Mouse (Mus musculus): ENCODE data around the gene Acbd6. TPM values are rescaled to one million over a fixed set of nuclear protein-coding genes. Genes with fewer than 3 reads are reported as not detected.

The Acbd6 gene
- polyA plus RNA-seq, 1 experiment from 2014 or later: 58.7 TPM

DNA sequence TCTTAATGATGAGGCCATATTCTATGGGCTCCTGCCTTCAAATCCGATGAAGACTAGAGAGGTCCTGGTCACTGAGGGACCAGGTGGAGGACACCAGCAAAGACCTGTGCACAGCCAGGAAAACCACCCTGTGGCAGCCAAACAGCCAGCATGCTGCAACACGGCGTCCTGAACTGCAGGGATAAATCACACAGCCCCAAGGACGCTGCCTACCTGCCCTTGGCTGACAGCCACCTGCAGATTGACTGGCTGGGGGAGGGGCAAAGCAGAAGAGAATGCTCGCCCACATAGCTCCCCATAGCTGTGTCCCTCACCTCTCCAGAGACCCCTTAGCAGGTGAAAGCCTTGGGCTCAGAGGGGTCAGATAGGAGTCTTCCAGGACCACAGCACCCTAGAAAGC lies 162.1 kb downstream of the Acbd6 start:
- H3K4me1 ChIP-seq (replicated peaks; ENCODE audit: control insufficient read depth, insufficient read depth, low read length): no peaks in the 10 kb centered on the region
- H3K9me3 ChIP-seq (ENCODE audit: control insufficient read depth, low read length): no peaks in the 10 kb centered on the region
- H3K27me3 ChIP-seq (ENCODE audit: control insufficient read depth, insufficient read depth, low read depth, low read length): peaks cover 2% of the 10 kb centered on the region; the same call in 1 of the 2 replicates
- H3K4me3 ChIP-seq (ENCODE audit: low read length): no peak overlapping the region
- H3K36me3 ChIP-seq (ENCODE audit: control insufficient read depth, insufficient read depth, low read length): no peaks in the 10 kb centered on the region
- H3K9ac ChIP-seq (ENCODE audit: low read length): no peak overlapping the region
- no peak for ATAC-seq (ENCODE audit: low read depth)
- H3K4me2 ChIP-seq (ENCODE audit: low read depth, low read length): no peak overlapping the region
- WGBS: 43% methylated on average over 5 of the region's 5 CpGs
- H3K27ac ChIP-seq (ENCODE audit: low read length): no peak overlapping the region

DNA sequence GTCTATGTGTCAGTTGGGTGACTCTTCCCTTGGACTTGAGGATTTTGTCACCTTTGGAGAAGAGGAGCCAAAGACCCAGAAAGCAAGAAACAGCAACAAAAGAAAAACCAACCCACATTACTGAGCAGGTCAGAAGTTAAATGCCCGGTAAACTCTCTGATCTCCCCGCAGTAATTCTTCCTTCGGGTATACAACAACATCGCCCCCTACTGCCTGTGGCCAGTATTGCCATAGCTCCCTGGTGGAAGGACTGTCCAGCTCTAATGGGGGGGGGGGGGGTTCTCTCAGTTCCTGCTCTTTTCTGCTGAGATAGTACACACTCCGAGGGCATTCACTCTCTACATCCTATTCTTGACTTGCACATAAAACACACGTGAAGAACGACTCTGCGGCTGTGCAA lies 163.5 kb downstream of the Acbd6 start:
- no peaks in the 10 kb centered on the region for H3K9me3 ChIP-seq (ENCODE audit: control insufficient read depth, low read length)
- no peaks in the 10 kb centered on the region for H3K36me3 ChIP-seq (ENCODE audit: control insufficient read depth, insufficient read depth, low read length)
- H3K27ac ChIP-seq (ENCODE audit: low read length): no peak overlapping the region
- 41% methylated on average over 8 of the region's 8 CpGs for WGBS
- H3K9ac ChIP-seq (ENCODE audit: low read length): no peak overlapping the region
- no peaks in the 10 kb centered on the region for H3K4me1 ChIP-seq (replicated peaks; ENCODE audit: control insufficient read depth, insufficient read depth, low read length)
- H3K4me2 ChIP-seq (ENCODE audit: low read depth, low read length): no peak overlapping the region
- no peak overlapping the region for H3K4me3 ChIP-seq (ENCODE audit: low read length)
- peaks cover 2% of the 10 kb centered on the region; the same call in 1 of the 2 replicates for H3K27me3 ChIP-seq (ENCODE audit: control insufficient read depth, insufficient read depth, low read depth, low read length)
- ATAC-seq (ENCODE audit: low read depth): no peak

GRCm38 (mm10) chr1:155722185-155722584 lies 164.3 kb downstream of the Acbd6 start:
- Histone ChIP-seq H3K9me3 (ENCODE audit: control insufficient read depth, low read length) (no peaks in the 10 kb centered on the region), H3K9ac (ENCODE audit: low read length) (no peak overlapping the region), H3K4me1 (replicated peaks; ENCODE audit: control insufficient read depth, insufficient read depth, low read length) (no peaks in the 10 kb centered on the region), H3K4me2 (ENCODE audit: low read depth, low read length) (peak overlapping the region; percentile 23; the same call in 1 of the 2 replicates), H3K4me3 (ENCODE audit: low read length) (no peak overlapping the region), H3K36me3 (ENCODE audit: control insufficient read depth, insufficient read depth, low read length) (no peaks in the 10 kb centered on the region), H3K27me3 (ENCODE audit: control insufficient read depth, insufficient read depth, low read depth, low read length) (peaks cover 4% of the 10 kb centered on the region; the same call in 1 of the 2 replicates), H3K27ac (ENCODE audit: low read length) (no peak overlapping the region)
- peak; percentile 60 for ATAC-seq (ENCODE audit: low read depth)
- WGBS: under 1% methylated on average over 13 of the region's 13 CpGs

DNA sequence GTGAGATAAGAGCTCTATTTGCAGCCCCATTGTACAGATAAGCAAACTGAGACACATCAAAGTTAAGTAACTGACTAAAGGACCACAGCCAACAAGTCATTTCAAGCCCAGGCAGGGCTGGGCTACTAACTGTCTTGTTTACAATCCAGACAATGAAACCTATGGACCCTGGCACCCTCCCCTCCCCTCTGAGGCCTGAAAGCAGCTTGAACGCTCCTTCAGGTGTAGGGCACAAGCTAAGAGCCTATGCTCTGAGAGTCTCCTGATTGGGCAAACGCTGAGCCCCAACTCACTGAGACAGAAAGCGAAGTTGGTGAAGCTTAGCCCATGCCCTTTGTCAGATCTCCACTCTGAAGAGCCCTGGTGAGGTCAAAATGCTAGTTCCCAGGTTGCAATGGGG lies 166.4 kb downstream of the Acbd6 start:
- no peaks in the 10 kb centered on the region for H3K4me1 ChIP-seq (replicated peaks; ENCODE audit: control insufficient read depth, insufficient read depth, low read length)
- no peak overlapping the region for H3K4me2 ChIP-seq (ENCODE audit: low read depth, low read length)
- no peak overlapping the region for H3K4me3 ChIP-seq (ENCODE audit: low read length)
- 66% methylated on average over 3 of the region's 3 CpGs for WGBS
- H3K27ac ChIP-seq (ENCODE audit: low read length): no peak overlapping the region
- H3K36me3 ChIP-seq (ENCODE audit: control insufficient read depth, insufficient read depth, low read length): no peaks in the 10 kb centered on the region
- no peak for ATAC-seq (ENCODE audit: low read depth)
- peaks cover 23% of the 10 kb centered on the region for H3K27me3 ChIP-seq (ENCODE audit: control insufficient read depth, insufficient read depth, low read depth, low read length)
- H3K9me3 ChIP-seq (ENCODE audit: control insufficient read depth, low read length): no peaks in the 10 kb centered on the region
- H3K9ac ChIP-seq (ENCODE audit: low read length): no peak overlapping the region

DNA sequence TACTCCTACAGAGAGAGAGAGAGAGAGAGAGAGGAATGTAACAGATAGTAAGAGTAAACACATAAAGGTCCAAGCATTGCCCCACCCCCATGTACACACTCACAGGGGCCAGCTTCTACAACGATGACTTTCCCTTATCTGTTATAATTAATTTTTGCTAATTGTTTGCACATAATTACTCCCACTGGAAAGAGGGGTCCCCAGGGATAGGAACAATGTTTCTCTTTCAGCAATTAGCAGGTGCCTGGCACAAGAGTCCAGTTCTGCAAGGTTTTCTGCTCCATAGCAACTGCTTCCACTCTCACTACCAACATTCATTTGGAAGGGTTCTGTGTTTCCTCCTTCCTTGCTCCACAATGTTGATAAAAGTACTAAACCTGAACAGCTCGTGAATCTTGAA lies 168.0 kb downstream of the Acbd6 start:
- peaks cover 37% of the 10 kb centered on the region for H3K27me3 ChIP-seq (ENCODE audit: control insufficient read depth, insufficient read depth, low read depth, low read length)
- no peaks in the 10 kb centered on the region for H3K36me3 ChIP-seq (ENCODE audit: control insufficient read depth, insufficient read depth, low read length)
- 47% methylated on average over 2 of the region's 2 CpGs for WGBS
- H3K27ac ChIP-seq (ENCODE audit: low read length): no peak overlapping the region
- H3K9me3 ChIP-seq (ENCODE audit: control insufficient read depth, low read length): no peaks in the 10 kb centered on the region
- no peak overlapping the region for H3K9ac ChIP-seq (ENCODE audit: low read length)
- no peak for ATAC-seq (ENCODE audit: low read depth)
- H3K4me1 ChIP-seq (replicated peaks; ENCODE audit: control insufficient read depth, insufficient read depth, low read length): no peaks in the 10 kb centered on the region
- no peak overlapping the region for H3K4me2 ChIP-seq (ENCODE audit: low read depth, low read length)
- H3K4me3 ChIP-seq (ENCODE audit: low read length): no peak overlapping the region

DNA sequence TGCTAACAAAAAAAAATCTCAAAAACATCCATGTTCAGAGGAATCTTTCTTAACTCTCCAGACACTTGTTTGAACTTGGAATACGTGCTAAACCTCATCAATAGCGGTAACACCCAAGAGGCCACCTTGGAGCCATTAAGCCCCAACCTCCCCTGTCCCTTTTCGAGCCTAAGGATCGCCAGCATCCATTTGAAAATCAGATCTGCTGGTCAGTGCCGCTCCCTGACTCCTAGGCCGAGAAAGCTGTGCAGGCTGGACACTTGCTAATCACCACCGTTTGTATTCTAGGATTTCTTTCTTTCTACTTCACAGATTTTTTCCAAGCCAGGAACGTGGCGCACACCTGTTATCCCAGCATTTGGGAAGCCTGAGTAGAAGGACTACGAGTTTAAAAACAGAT lies 169.9 kb downstream of the Acbd6 start:
- Histone ChIP-seq H3K4me2 (ENCODE audit: low read depth, low read length) (no peak overlapping the region), H3K27ac (ENCODE audit: low read length) (no peak overlapping the region), H3K36me3 (ENCODE audit: control insufficient read depth, insufficient read depth, low read length) (no peaks in the 10 kb centered on the region), H3K4me1 (replicated peaks; ENCODE audit: control insufficient read depth, insufficient read depth, low read length) (no peaks in the 10 kb centered on the region), H3K9ac (ENCODE audit: low read length) (no peak overlapping the region), H3K9me3 (ENCODE audit: control insufficient read depth, low read length) (no peaks in the 10 kb centered on the region), H3K27me3 (ENCODE audit: control insufficient read depth, insufficient read depth, low read depth, low read length) (peaks cover 53% of the 10 kb centered on the region), H3K4me3 (ENCODE audit: low read length) (no peak overlapping the region)
- ATAC-seq (ENCODE audit: low read depth): no peak
- WGBS: 29% methylated on average over 10 of the region's 10 CpGs

- Histone ChIP-seq H3K4me2 (ENCODE audit: low read depth, low read length) (no peak overlapping the region), H3K4me3 (ENCODE audit: low read length) (no peak overlapping the region), H3K9ac (ENCODE audit: low read length) (no peak overlapping the region), H3K4me1 (replicated peaks; ENCODE audit: control insufficient read depth, insufficient read depth, low read length) (no peaks in the 10 kb centered on the region), H3K27me3 (ENCODE audit: control insufficient read depth, insufficient read depth, low read depth, low read length) (peaks cover 59% of the 10 kb centered on the region), H3K27ac (ENCODE audit: low read length) (no peak overlapping the region), H3K36me3 (ENCODE audit: control insufficient read depth, insufficient read depth, low read length) (no peaks in the 10 kb centered on the region), H3K9me3 (ENCODE audit: control insufficient read depth, low read length) (no peaks in the 10 kb centered on the region)
- no peak for ATAC-seq (ENCODE audit: low read depth)
- 2% methylated on average over 23 of the region's 23 CpGs for WGBS
Observed at GRCm38 (mm10) chr1:155729113-155729795, 171.3 kb downstream of the Acbd6 start.

GRCm38 (mm10) chr1:155731156-155731555 lies 173.2 kb downstream of the Acbd6 start:
- Histone ChIP-seq H3K27ac (ENCODE audit: low read length) (no peak overlapping the region), H3K4me1 (replicated peaks; ENCODE audit: control insufficient read depth, insufficient read depth, low read length) (no peaks in the 10 kb centered on the region), H3K27me3 (ENCODE audit: control insufficient read depth, insufficient read depth, low read depth, low read length) (peaks cover 76% of the 10 kb centered on the region), H3K4me2 (ENCODE audit: low read depth, low read length) (no peak overlapping the region), H3K9me3 (ENCODE audit: control insufficient read depth, low read length) (no peaks in the 10 kb centered on the region), H3K9ac (ENCODE audit: low read length) (no peak overlapping the region), H3K36me3 (ENCODE audit: control insufficient read depth, insufficient read depth, low read length) (no peaks in the 10 kb centered on the region), H3K4me3 (ENCODE audit: low read length) (no peak overlapping the region)
- WGBS: 0% methylated on average over 2 of the region's 2 CpGs
- ATAC-seq (ENCODE audit: low read depth): no peak

DNA sequence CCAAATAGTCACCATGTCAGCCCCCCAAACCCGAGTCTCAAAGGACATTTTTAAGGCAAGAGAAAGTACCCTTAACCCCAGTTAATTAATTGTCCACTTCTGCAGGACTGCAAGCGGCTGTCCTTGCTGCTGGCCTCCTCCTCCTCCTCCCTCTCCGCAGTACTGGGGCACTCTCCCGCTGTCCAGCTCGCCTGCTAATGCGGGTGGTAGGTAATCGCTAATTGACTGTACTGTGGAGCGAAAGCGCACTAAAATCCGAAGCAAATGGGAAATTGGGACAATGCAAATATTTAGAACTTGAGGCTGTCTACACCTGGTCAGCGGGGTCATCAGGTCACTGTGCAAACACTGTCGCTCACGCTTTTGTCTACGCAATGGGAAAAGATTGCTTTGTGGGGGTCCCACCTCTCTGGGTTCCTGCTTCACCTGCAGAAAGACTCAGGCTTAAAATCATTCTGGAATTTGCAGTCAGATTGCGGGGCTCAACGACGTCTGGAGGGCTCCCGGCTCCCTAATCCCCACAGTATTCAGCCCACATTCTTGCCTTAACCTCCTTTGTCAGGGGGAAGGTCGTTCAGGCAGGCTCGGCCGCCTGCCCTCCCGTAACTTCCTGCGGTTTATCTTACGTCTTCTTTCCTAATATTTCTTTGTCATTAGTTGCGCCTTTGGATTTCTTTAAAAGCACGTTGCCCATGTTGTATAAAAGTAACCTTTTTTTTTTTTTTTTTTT lies 178.3 kb downstream of the Acbd6 start:
- no peak for ATAC-seq (ENCODE audit: low read depth)
- WGBS: under 1% methylated on average over 26 of the region's 26 CpGs
- Histone ChIP-seq H3K9ac (ENCODE audit: low read length) (no peak overlapping the region), H3K4me1 (replicated peaks; ENCODE audit: control insufficient read depth, insufficient read depth, low read length) (peaks cover 8% of the 10 kb centered on the region), H3K4me2 (ENCODE audit: low read depth, low read length) (no peak overlapping the region), H3K4me3 (ENCODE audit: low read length) (no peak overlapping the region), H3K27ac (ENCODE audit: low read length) (no peak overlapping the region), H3K36me3 (ENCODE audit: control insufficient read depth, insufficient read depth, low read length) (no peaks in the 10 kb centered on the region), H3K27me3 (ENCODE audit: control insufficient read depth, insufficient read depth, low read depth, low read length) (peaks cover 89% of the 10 kb centered on the region), H3K9me3 (ENCODE audit: control insufficient read depth, low read length) (no peaks in the 10 kb centered on the region)
